Mouse (Mus musculus) testis, adult 2 months (tissue): Measurements from ENCODE around the gene Zfp524.

Experiments
- CTCF ChIP-seq: fragments of 200-500 bp; IDR thresholded peaks from 2 replicates; pipeline ENCODE4 v1.5.1; 2012; ENCODE audit warnings: low read depth, mild to moderate bottlenecking, inconsistent platforms, low read length, moderate library complexity; ENCODE audit not compliant: control insufficient read depth, insufficient read depth, insufficient replicate concordance
- POLR2A ChIP-seq: fragments of 200-500 bp; IDR thresholded peaks from 2 replicates; pipeline ENCODE4 v1.6.1; 2012; ENCODE audit warnings: low read depth, mild to moderate bottlenecking, inconsistent platforms, low read length, moderate library complexity; ENCODE audit not compliant: control insufficient read depth

DNA sequence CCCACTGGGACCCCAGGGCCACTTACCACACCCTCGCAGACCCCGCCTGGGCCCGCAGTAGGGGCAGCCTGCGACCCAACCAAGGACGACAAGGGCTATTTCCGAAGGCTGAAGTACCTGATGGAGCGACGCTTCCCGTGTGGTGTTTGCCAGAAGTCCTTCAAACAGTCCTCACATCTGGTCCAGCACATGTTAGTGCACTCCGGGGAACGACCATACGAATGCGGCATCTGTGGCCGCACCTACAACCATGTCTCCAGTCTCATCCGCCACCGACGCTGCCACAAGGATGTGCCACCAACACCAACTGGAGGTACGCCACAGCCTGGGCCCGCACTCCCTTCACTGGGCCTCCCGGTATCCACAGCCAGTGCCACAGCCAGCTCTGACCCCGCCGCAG lies 15.3 kb downstream of the Zfp524 start:
- no peak for TF ChIP-seq CTCF
- TF ChIP-seq POLR2A: no peak
